Mouse (Mus musculus): Measurements from ENCODE around the gene Shh. TPM values are rescaled to one million over a fixed set of nuclear protein-coding genes. Genes with fewer than 3 reads are reported as not detected.

Shh gene
- 3.5 and 7.1 TPM in 2 replicates for polyA plus RNA-seq (2015; fragmentation: Nextera tagmentation; extraction: Ambion mirVana)

GRCm38 (mm10) chr5:28466760-28467306 lies at the start of gene Shh:
Gene Shh, minus strand, starts transcription at chr5:28467256.

Other genes starting within 250 kb of the Shh start
- 0.16 TPM in 1 of 2 replicates, not detected in the other for gene Cnpy1, start 221.4 kb downstream of the Shh start, polyA plus RNA-seq (2015; fragmentation: Nextera tagmentation; extraction: Ambion mirVana)
- gene Rbm33, start 150.1 kb downstream of the Shh start, polyA plus RNA-seq (2015; fragmentation: Nextera tagmentation; extraction: Ambion mirVana), result 7.8 and 8.7 TPM in 2 replicates